Mouse (Mus musculus) heart, embryonic 11.5 days (tissue): ENCODE data around the gene Tmem119. TPM values are rescaled to one million over a fixed set of nuclear protein-coding genes. Genes with fewer than 3 reads are reported as not detected.
"Not testable (repeated sequence)": the region's sequence is repeated elsewhere in the genome, so short reads cannot be mapped to it uniquely, and the experiment has no call there.

Source experiments
- ATAC-seq: fragments of 200-750 bp; cut with Nextera tagmentation; replicated peaks from 2 replicates; pipeline ENCODE4 v1.8.0; 2017; ENCODE audit warnings: moderate library complexity; ENCODE audit not compliant: insufficient number of reproducible peaks, low FRiP score, low TSS enrichment
- H3K27ac ChIP-seq: fragments of 300-500 bp; sonication (generic); 2 replicates; pipeline ENCODE4 v1.5.1; 2014; ENCODE audit warnings: mild to moderate bottlenecking, low read depth, low read length
- H3K27me3 ChIP-seq: fragments of 300-500 bp; sonication (generic); 2 replicates; pipeline ENCODE4 v1.6.1; 2014; ENCODE audit warnings: mild to moderate bottlenecking, low read length, mixed read lengths; ENCODE audit not compliant: control insufficient read depth, insufficient read depth
- H3K36me3 ChIP-seq: fragments of 300-500 bp; sonication (generic); 2 replicates; pipeline ENCODE4 v1.6.1; 2014; ENCODE audit warnings: mild to moderate bottlenecking, low read length, moderate library complexity, mixed read lengths; ENCODE audit not compliant: control insufficient read depth, insufficient read depth
- H3K4me1 ChIP-seq: fragments of 300-500 bp; sonication (generic); 2 replicates; pipeline ENCODE4 v1.6.1; 2014; ENCODE audit warnings: low read length; ENCODE audit not compliant: control insufficient read depth, insufficient read depth
- H3K4me2 ChIP-seq: fragments of 300-500 bp; sonication (generic); 2 replicates; pipeline ENCODE4 v1.6.1; 2014; ENCODE audit warnings: mild to moderate bottlenecking, moderate library complexity
- H3K4me3 ChIP-seq: fragments of 300-500 bp; sonication (generic); 2 replicates; pipeline ENCODE4 v1.5.1; 2014; ENCODE audit warnings: low read depth, low read length
- H3K9ac ChIP-seq: fragments of 300-500 bp; sonication (generic); 2 replicates; pipeline ENCODE4 v1.6.1; 2014; ENCODE audit warnings: mild to moderate bottlenecking, low read depth, low read length, moderate library complexity
- H3K9me3 ChIP-seq: fragments of 300-500 bp; sonication (generic); replicated peaks from 2 replicates; pipeline ENCODE4 v1.6.1; 2016; ENCODE audit warnings: low read length; ENCODE audit not compliant: control insufficient read depth
- WGBS: fragments of 180-500 bp; shearing (Covaris S2); extraction: QIAGEN DNeasy Blood & Tissue Kit; methylation state at CpG from one replicate; pipeline ENCODE4 v1.1.7; 2014; ENCODE audit not compliant: insufficient replicate concordance; 5-methylcytosine and 5-hydroxymethylcytosine counted together
- polyA plus RNA-seq: library from polyadenylated mRNA; unstranded; fragments of >200 nt; fragmentation: Nextera tagmentation; extraction: Ambion mirVana; gene quantifications from 2 replicates; pipeline ENCODE4 v1.2.1, GENCODE M21; 2014

Tmem119 gene
- polyA plus RNA-seq, 1 experiment from 2014 or later, result 11.7 TPM

GRCm38 (mm10) chr5:113791197-113792095, 8.9 kb downstream of the Tmem119 start:
- Histone ChIP-seq H3K4me1 (peaks cover 12% of the 10 kb centered on the region), H3K4me3 (no peak overlapping the region), H3K9me3 (no peaks in the 10 kb centered on the region), H3K27me3 (peaks cover 9% of the 10 kb centered on the region), H3K27ac (no peak overlapping the region), H3K36me3 (no peaks in the 10 kb centered on the region; the same call in 1 of the 2 replicates), H3K4me2 (no peak overlapping the region), H3K9ac (no peak overlapping the region)
- WGBS, result 70% methylated on average over 16 of the region's 16 CpGs
- no peak for ATAC-seq

- H3K4me2 ChIP-seq, result no peak overlapping the region
- no peak for ATAC-seq
- H3K27ac ChIP-seq, result no peak overlapping the region
- peaks cover 7% of the 10 kb centered on the region for H3K27me3 ChIP-seq
- 47% methylated on average over 11 of the region's 11 CpGs for WGBS
- H3K4me1 ChIP-seq, result peaks cover 8% of the 10 kb centered on the region; the same call in 1 of the 2 replicates
- H3K9ac ChIP-seq, result no peak overlapping the region
- H3K36me3 ChIP-seq, result no peaks in the 10 kb centered on the region
- H3K9me3 ChIP-seq, result no peaks in the 10 kb centered on the region
- H3K4me3 ChIP-seq, result no peak overlapping the region
Measured at GRCm38 (mm10) chr5:113790453-113791196, 9.7 kb downstream of the Tmem119 start.

GRCm38 (mm10) chr5:113789075-113789788, 11.1 kb downstream of the Tmem119 start:
- no peak overlapping the region for H3K27ac ChIP-seq
- no peak overlapping the region for H3K4me2 ChIP-seq
- 37% methylated on average over 7 of the region's 7 CpGs for WGBS
- no peak for ATAC-seq
- peaks cover 2% of the 10 kb centered on the region; the same call in 1 of the 2 replicates for H3K27me3 ChIP-seq
- no peaks in the 10 kb centered on the region for H3K9me3 ChIP-seq
- H3K4me3 ChIP-seq, result no peak overlapping the region
- no peaks in the 10 kb centered on the region for H3K36me3 ChIP-seq
- peaks cover 8% of the 10 kb centered on the region; the same call in 1 of the 2 replicates for H3K4me1 ChIP-seq
- H3K9ac ChIP-seq, result no peak overlapping the region

- no peaks in the 10 kb centered on the region for H3K9me3 ChIP-seq
- no peak overlapping the region for H3K4me3 ChIP-seq
- H3K4me2 ChIP-seq, result no peak overlapping the region
- no peak overlapping the region for H3K27ac ChIP-seq
- ATAC-seq, result no peak
- H3K27me3 ChIP-seq, result 0 out of 2 replicates have a peak, but pooled peaks cover under 1% of the 10 kb centered on the region
- 42% methylated on average over 6 of the region's 6 CpGs for WGBS
- no peak overlapping the region for H3K9ac ChIP-seq
- H3K36me3 ChIP-seq, result no peaks in the 10 kb centered on the region
- H3K4me1 ChIP-seq, result peaks cover 9% of the 10 kb centered on the region
Measured at GRCm38 (mm10) chr5:113788645-113789044, 11.7 kb downstream of the Tmem119 start.

- no peak overlapping the region for H3K27ac ChIP-seq
Measured at GRCm38 (mm10) chr5:113786985-113787384, 13.3 kb downstream of the Tmem119 start.

GRCm38 (mm10) chr5:113784104-113784503, 16.2 kb downstream of the Tmem119 start:
- H3K27me3 ChIP-seq, H3K9ac ChIP-seq, H3K4me3 ChIP-seq, H3K36me3 ChIP-seq, H3K9me3 ChIP-seq, ATAC-seq: not testable (repeated sequence)
- peaks cover 15% of the 10 kb centered on the region for H3K4me1 ChIP-seq
- peak overlapping the region; percentile 54; the same call in 1 of the 2 replicates for H3K27ac ChIP-seq
- peak overlapping the region; percentile 40 for H3K4me2 ChIP-seq
- 23% methylated on average over 3 of the region's 3 CpGs for WGBS

More at GRCm38 (mm10) chr5:113786985-113787384, 13.3 kb downstream of the Tmem119 start:
- Histone ChIP-seq H3K4me1 (peaks cover 19% of the 10 kb centered on the region), H3K27me3 (peaks cover 3% of the 10 kb centered on the region; the same call in 1 of the 2 replicates), H3K9ac (no peak overlapping the region), H3K4me3 (no peak overlapping the region), H3K4me2 (no peak overlapping the region), H3K36me3 (no peaks in the 10 kb centered on the region), H3K9me3 (no peaks in the 10 kb centered on the region)
- 69% methylated on average over 5 of the region's 5 CpGs for WGBS
- no peak for ATAC-seq

- H3K4me3 ChIP-seq, result no peak overlapping the region
- H3K4me1 ChIP-seq, result peaks cover 11% of the 10 kb centered on the region
- ATAC-seq, result peak; percentile 58; the same call in 1 of the 2 replicates
Measured at GRCm38 (mm10) chr5:113783581-113784001, 16.7 kb downstream of the Tmem119 start.

GRCm38 (mm10) chr5:113782624-113783023, 17.7 kb downstream of the Tmem119 start:
- Histone ChIP-seq H3K27me3 (peaks cover 3% of the 10 kb centered on the region; the same call in 1 of the 2 replicates), H3K27ac (no peak overlapping the region), H3K36me3 (no peaks in the 10 kb centered on the region), H3K4me1 (peaks cover 10% of the 10 kb centered on the region), H3K4me2 (no peak overlapping the region), H3K9ac (no peak overlapping the region), H3K4me3 (no peak overlapping the region), H3K9me3 (0 out of 2 replicates have a peak, but pooled peaks cover 3% of the 10 kb centered on the region)
- WGBS, result 57% methylated on average over 7 of the region's 7 CpGs
- no peak for ATAC-seq

More at GRCm38 (mm10) chr5:113783581-113784001, 16.7 kb downstream of the Tmem119 start:
- Histone ChIP-seq H3K4me2 (peak overlapping the region; percentile 40), H3K27ac (peak overlapping the region; percentile 54; the same call in 1 of the 2 replicates), H3K27me3 (peaks cover 3% of the 10 kb centered on the region; the same call in 1 of the 2 replicates), H3K9ac (no peak overlapping the region), H3K36me3 (no peaks in the 10 kb centered on the region), H3K9me3 (0 out of 2 replicates have a peak, but pooled peaks cover 3% of the 10 kb centered on the region)
- 11% methylated on average over 12 of the region's 12 CpGs for WGBS
